Mouse (Mus musculus): Measurements from ENCODE around the gene Tmem86a. TPM values are rescaled to one million over a fixed set of nuclear protein-coding genes. Genes with fewer than 3 reads are reported as not detected.
"Not testable (repeated sequence)": the region's sequence is repeated elsewhere in the genome, so short reads cannot be mapped to it uniquely, and the experiment has no call there.

Gene Tmem86a
- total RNA-seq, 1 experiment, result 1.1 TPM

GRCm38 (mm10) chr7:47023530-47023929 is 26.9 kb upstream of the Tmem86a start:
- no peak overlapping the region for H3K9ac ChIP-seq (ENCODE audit: insufficient read depth, low read depth, low read length, poor library complexity, severe bottlenecking)
- TF ChIP-seq ZC3H11A (IDR thresholded peaks at IDR 0.05; ENCODE audit: borderline replicate concordance, low read depth, low read length), result peak; percentile 95
- TF ChIP-seq ZNF384 (IDR thresholded peaks at IDR 0.05; ENCODE audit: low read depth, low read length), result no peak
- no peak for TF ChIP-seq HCFC1 (IDR thresholded peaks at IDR 0.05; ENCODE audit: borderline replicate concordance, insufficient read depth, low read length)
- no peak for TF ChIP-seq MAFK (IDR thresholded peaks at IDR 0.05; ENCODE audit: insufficient read depth, low read depth, low read length)

GRCm38 (mm10) chr7:47024454-47024853 is 25.9 kb upstream of the Tmem86a start:
- H3K9ac ChIP-seq (ENCODE audit: insufficient read depth, low read depth, low read length, poor library complexity, severe bottlenecking), result no peak overlapping the region
- peaks cover 0 to 7% of the 10 kb centered on the region in 2 experiments; a peak in 2 of 4 replicates for H3K4me1 ChIP-seq (ENCODE audit: control insufficient read depth in 2 of 2, insufficient read depth in 2 of 2, low read length in 2 of 2, poor library complexity in 1 of 2)
- H3K36me3 ChIP-seq (ENCODE audit: control insufficient read depth, insufficient read depth, low read length, poor library complexity, severe bottlenecking), result no peaks in the 10 kb centered on the region
- H3K27ac ChIP-seq (ENCODE audit: insufficient read depth, low read depth, low read length, poor library complexity, severe bottlenecking), result no peak overlapping the region
- no peak for TF ChIP-seq ZNF384 (IDR thresholded peaks at IDR 0.05; ENCODE audit: low read depth, low read length)
- no peak for TF ChIP-seq CHD2 (IDR thresholded peaks at IDR 0.05; ENCODE audit: low read depth, low read length)
- no peak for TF ChIP-seq MAFK (IDR thresholded peaks at IDR 0.05; ENCODE audit: insufficient read depth, low read depth, low read length)
- TF ChIP-seq ZC3H11A (IDR thresholded peaks at IDR 0.05; ENCODE audit: borderline replicate concordance, low read depth, low read length), result no peak
- no peak for TF ChIP-seq HCFC1 (IDR thresholded peaks at IDR 0.05; ENCODE audit: borderline replicate concordance, insufficient read depth, low read length)
- in situ Hi-C loops (cut with MboI; ENCODE audit: low sequenced_read_pairs in 2 of 2, unreplicated experiment in 2 of 2), result loop anchor here in 1 of 2 experiments (5.0 kb wide), 1 partner anchor 123 kb away; no protein-coding TSS in a partner anchor
- no peak overlapping the region for H3K4me3 ChIP-seq (ENCODE audit: insufficient read depth in 1 of 2, low read depth in 1 of 2, low read length in 2 of 2, poor library complexity in 1 of 2, severe bottlenecking in 1 of 2)
- no peak for DNase-seq (ENCODE audit: low read depth, low spot score)
- H3K9me3 ChIP-seq (ENCODE audit: control insufficient read depth, insufficient read depth, low read depth, low read length), result no peaks in the 10 kb centered on the region

More at GRCm38 (mm10) chr7:47023530-47023929, 26.9 kb upstream of the Tmem86a start:
- no peak overlapping the region for H3K4me3 ChIP-seq (ENCODE audit: insufficient read depth in 1 of 2, low read depth in 1 of 2, low read length in 2 of 2, poor library complexity in 1 of 2, severe bottlenecking in 1 of 2)
- H3K4me1 ChIP-seq (ENCODE audit: control insufficient read depth in 2 of 2, insufficient read depth in 2 of 2, low read length in 2 of 2, poor library complexity in 1 of 2), result peaks cover 0 to 8% of the 10 kb centered on the region in 2 experiments; a peak in 2 of 4 replicates
- no peaks in the 10 kb centered on the region for H3K9me3 ChIP-seq (ENCODE audit: control insufficient read depth, insufficient read depth, low read depth, low read length)
- DNase-seq (ENCODE audit: low read depth, low spot score), result peak; percentile 81
- H3K27ac ChIP-seq (ENCODE audit: insufficient read depth, low read depth, low read length, poor library complexity, severe bottlenecking), result no peak overlapping the region
- in situ Hi-C loops (cut with MboI; ENCODE audit: low sequenced_read_pairs in 2 of 2, unreplicated experiment in 2 of 2), result loop anchor here in 1 of 2 experiments (5.0 kb wide), 1 partner anchor 124 kb away; no protein-coding TSS in a partner anchor
- H3K36me3 ChIP-seq (ENCODE audit: control insufficient read depth, insufficient read depth, low read length, poor library complexity, severe bottlenecking), result no peaks in the 10 kb centered on the region

DNA sequence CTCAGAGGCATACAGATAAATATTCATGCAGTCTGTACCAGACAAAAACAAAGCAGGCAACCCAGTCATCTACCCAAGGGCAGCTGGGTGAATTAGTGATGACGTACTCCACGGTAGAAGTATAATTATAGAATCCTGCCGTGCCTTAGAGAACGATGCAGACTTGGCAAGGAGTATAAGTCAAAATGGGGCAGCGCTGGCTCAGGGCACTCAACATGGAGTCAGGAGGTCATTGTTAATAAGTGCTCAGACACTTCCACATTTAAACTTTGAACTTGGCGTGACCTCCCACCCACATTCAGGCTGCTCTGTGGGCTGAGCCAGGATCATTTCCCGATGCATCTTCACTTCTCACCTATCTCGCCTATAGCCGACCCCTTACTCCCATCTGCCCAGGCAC is 25.0 kb upstream of the Tmem86a start:
- Histone ChIP-seq H3K9ac (ENCODE audit: insufficient read depth, low read depth, low read length, poor library complexity, severe bottlenecking) (no peak overlapping the region), H3K9me3 (ENCODE audit: control insufficient read depth, insufficient read depth, low read depth, low read length) (no peaks in the 10 kb centered on the region), H3K4me1 (ENCODE audit: control insufficient read depth in 2 of 2, insufficient read depth in 2 of 2, low read length in 2 of 2, poor library complexity in 1 of 2) (peaks cover 0 to 5% of the 10 kb centered on the region in 2 experiments; a peak in 2 of 4 replicates), H3K4me3 (ENCODE audit: insufficient read depth in 1 of 2, low read depth in 1 of 2, low read length in 2 of 2, poor library complexity in 1 of 2, severe bottlenecking in 1 of 2) (no peak overlapping the region), H3K36me3 (ENCODE audit: control insufficient read depth, insufficient read depth, low read length, poor library complexity, severe bottlenecking) (no peaks in the 10 kb centered on the region), H3K27ac (ENCODE audit: insufficient read depth, low read depth, low read length, poor library complexity, severe bottlenecking) (no peak overlapping the region)
- TF ChIP-seq HCFC1 (IDR thresholded peaks at IDR 0.05; ENCODE audit: borderline replicate concordance, insufficient read depth, low read length) (no peak), ZC3H11A (IDR thresholded peaks at IDR 0.05; ENCODE audit: borderline replicate concordance, low read depth, low read length) (no peak), MAFK (IDR thresholded peaks at IDR 0.05; ENCODE audit: insufficient read depth, low read depth, low read length) (no peak), CHD2 (IDR thresholded peaks at IDR 0.05; ENCODE audit: low read depth, low read length) (no peak), ZNF384 (IDR thresholded peaks at IDR 0.05; ENCODE audit: low read depth, low read length) (no peak)
- no peak for DNase-seq (ENCODE audit: low read depth, low spot score)
- in situ Hi-C loops (cut with MboI; ENCODE audit: low sequenced_read_pairs in 2 of 2, unreplicated experiment in 2 of 2), result no loop called here

- DNase-seq (ENCODE audit: low read depth, low spot score); H3K27ac ChIP-seq (ENCODE audit: insufficient read depth, low read depth, low read length, poor library complexity, severe bottlenecking); H3K4me3 ChIP-seq (ENCODE audit: insufficient read depth in 1 of 2, low read depth in 1 of 2, low read length in 2 of 2, poor library complexity in 1 of 2, severe bottlenecking in 1 of 2); H3K9ac ChIP-seq (ENCODE audit: insufficient read depth, low read depth, low read length, poor library complexity, severe bottlenecking); in situ Hi-C loops (cut with MboI; ENCODE audit: low sequenced_read_pairs in 2 of 2, unreplicated experiment in 2 of 2); H3K9me3 ChIP-seq (ENCODE audit: control insufficient read depth, insufficient read depth, low read depth, low read length); H3K36me3 ChIP-seq (ENCODE audit: control insufficient read depth, insufficient read depth, low read length, poor library complexity, severe bottlenecking); H3K4me1 ChIP-seq (ENCODE audit: control insufficient read depth in 2 of 2, insufficient read depth in 2 of 2, low read length in 2 of 2, poor library complexity in 1 of 2): not testable (repeated sequence)
Observed at GRCm38 (mm10) chr7:47026899-47027298, 23.5 kb upstream of the Tmem86a start.

DNA sequence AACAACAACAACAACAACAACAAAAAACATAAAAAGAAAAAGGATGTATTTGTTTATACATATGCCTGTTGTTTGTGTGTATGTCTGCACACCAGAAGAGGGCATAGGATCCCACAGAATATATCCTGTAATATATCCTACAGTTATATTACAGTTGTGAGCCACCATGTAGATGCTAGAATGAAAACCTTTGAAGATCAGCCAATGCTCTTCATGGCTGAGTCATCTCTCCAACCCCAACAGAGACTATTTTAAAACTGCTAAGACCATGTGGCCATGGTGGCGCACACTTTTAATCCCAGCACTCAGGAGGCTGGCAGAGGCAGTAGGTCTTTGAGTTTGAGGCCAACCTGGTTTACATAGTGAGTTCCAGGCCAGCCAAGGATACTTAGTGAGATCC is 22.9 kb upstream of the Tmem86a start:
- in situ Hi-C loops (cut with MboI; ENCODE audit: low sequenced_read_pairs in 2 of 2, unreplicated experiment in 2 of 2), result no loop called here
- TF ChIP-seq ZC3H11A (IDR thresholded peaks at IDR 0.05; ENCODE audit: borderline replicate concordance, low read depth, low read length) (no peak), ZNF384 (IDR thresholded peaks at IDR 0.05; ENCODE audit: low read depth, low read length) (no peak), CHD2 (IDR thresholded peaks at IDR 0.05; ENCODE audit: low read depth, low read length) (no peak), HCFC1 (IDR thresholded peaks at IDR 0.05; ENCODE audit: borderline replicate concordance, insufficient read depth, low read length) (no peak), MAFK (IDR thresholded peaks at IDR 0.05; ENCODE audit: insufficient read depth, low read depth, low read length) (no peak)

More for the DNA sequence above, 22.9 kb upstream of the Tmem86a start:
- Histone ChIP-seq H3K9me3 (ENCODE audit: control insufficient read depth, insufficient read depth, low read depth, low read length) (no peaks in the 10 kb centered on the region), H3K27ac (ENCODE audit: insufficient read depth, low read depth, low read length, poor library complexity, severe bottlenecking) (no peak overlapping the region), H3K4me1 (ENCODE audit: control insufficient read depth in 2 of 2, insufficient read depth in 2 of 2, low read length in 2 of 2, poor library complexity in 1 of 2) (no peaks in the 10 kb centered on the region), H3K4me3 (ENCODE audit: insufficient read depth in 1 of 2, low read depth in 1 of 2, low read length in 2 of 2, poor library complexity in 1 of 2, severe bottlenecking in 1 of 2) (no peak overlapping the region), H3K36me3 (ENCODE audit: control insufficient read depth, insufficient read depth, low read length, poor library complexity, severe bottlenecking) (no peaks in the 10 kb centered on the region), H3K9ac (ENCODE audit: insufficient read depth, low read depth, low read length, poor library complexity, severe bottlenecking) (no peak overlapping the region)
- DNase-seq (ENCODE audit: low read depth, low spot score), result no peak
